Mouse (Mus musculus) cerebellum, postnatal 25 days (tissue): Measurements from ENCODE around the gene Olfr1188.
"Not testable (repeated sequence)": the region's sequence is repeated elsewhere in the genome, so short reads cannot be mapped to it uniquely, and the experiment has no call there.

Experiments used
- DNase-seq, 2 experiments: peaks; one replicate each; pipeline ENCODE4 v3.0.0; 2021; ENCODE audit warnings: mixed read lengths in 2 of 2

Gene Olfr1188

GRCm38 (mm10) chr2:88556635-88557034 is at the start of gene Olfr1188:
Olfr1188 (plus strand) TSS chr2:88556935.
- DNase-seq, result no peak

DNA sequence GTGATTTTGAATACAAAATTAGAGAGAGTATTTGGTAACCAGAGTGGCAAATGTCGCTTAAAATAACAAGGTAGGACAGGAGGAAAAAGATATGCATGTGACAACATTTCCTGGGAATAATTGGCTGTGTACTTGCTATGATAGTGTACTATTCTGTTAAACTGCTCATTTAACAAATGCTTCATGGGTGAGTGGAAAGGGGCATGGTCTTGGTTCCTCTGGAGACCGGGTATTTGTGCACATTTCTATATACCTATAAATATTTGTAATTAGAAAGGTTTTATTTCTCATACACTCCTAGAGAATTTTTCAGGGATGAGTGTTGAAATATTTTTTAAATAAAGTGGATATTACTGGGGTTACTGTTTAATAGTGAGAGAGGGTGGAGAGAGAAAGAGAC is 38.5 kb upstream of the Olfr1188 start, which contains the start of gene Olfr1186:
Gene Olfr1186 (plus strand): TSS at position 301 of the 400 bp plus-strand sequence.
- no peak for DNase-seq

- no peak for DNase-seq
Observed at GRCm38 (mm10) chr2:88525720-88526119, 31.0 kb upstream of the Olfr1188 start.

- not testable (repeated sequence) for DNase-seq
Observed at GRCm38 (mm10) chr2:88572696-88573095, 16.0 kb downstream of the Olfr1188 start.

DNA sequence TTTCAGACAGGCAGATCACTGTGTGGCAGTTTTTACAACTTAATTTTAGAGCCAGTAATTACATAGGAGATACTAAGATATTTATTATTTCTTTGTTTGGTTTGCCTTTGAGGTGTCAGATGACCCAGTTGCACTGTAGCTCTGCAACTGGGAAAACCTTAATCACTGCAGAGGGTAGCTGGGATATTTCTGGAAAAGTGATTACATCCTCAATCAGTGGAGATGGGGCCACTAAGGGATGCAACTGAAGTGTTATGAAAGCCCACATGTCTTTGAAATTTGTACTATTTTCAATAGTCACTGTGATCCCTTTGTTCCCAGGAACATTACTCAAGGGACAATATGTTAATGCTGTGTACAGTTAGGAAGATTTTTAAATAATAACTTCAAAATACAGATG is 29.4 kb downstream of the Olfr1188 start, which contains the start of gene Olfr1189:
Gene Olfr1189 (plus strand): TSS at position 301 of the 400 bp plus-strand sequence.
- no peak for DNase-seq
